Mouse (Mus musculus): ENCODE results near the gene Ildr1.

DNA sequence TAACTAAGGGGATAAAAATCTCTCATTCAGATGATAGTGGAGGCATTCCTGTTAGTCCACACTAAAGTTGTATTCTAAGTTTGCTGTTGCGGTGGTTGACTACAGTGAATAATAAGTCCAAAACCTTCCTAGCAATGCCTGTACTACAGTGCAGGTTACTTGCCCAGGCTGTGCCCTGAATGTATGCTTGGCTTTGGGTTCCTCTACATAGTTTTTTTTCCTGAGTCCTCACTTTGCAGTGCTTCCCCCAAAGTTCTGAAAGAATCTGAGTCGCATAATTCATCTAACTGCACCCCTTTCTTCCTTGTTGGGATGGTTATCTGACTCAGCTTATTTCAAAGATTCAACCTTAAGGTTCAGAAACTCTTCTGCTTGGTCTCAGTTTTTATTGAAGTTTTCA lies 17.9 kb upstream of the Ildr1 start:
- TF ChIP-seq CTCF (IDR thresholded peaks at IDR 0.05; ENCODE audit: low read depth) (no peak), EP300 (IDR thresholded peaks at IDR 0.05; ENCODE audit: low read depth) (no peak)
